Mouse (Mus musculus) megakaryocyte progenitor cell, adult 5-6 weeks (primary cell): ENCODE data around the gene Wnt2b. TPM values are rescaled to one million over a fixed set of nuclear protein-coding genes. Genes with fewer than 3 reads are reported as not detected.

Source experiments
- ATAC-seq: replicated peaks from 2 replicates; pipeline ENCODE4 v1.8.0; 2016; ENCODE audit warnings: mild to moderate bottlenecking, moderate TSS enrichment, inconsistent platforms; ENCODE audit not compliant: poor library complexity
- total RNA-seq, 2 experiments: library from RNA; stranded (forward) in 1 of 2; stranded (reverse) in 1 of 2; fragments of 157-497, 149-512 nt in 1 of 2; fragments of 200-1000 nt in 1 of 2; gene quantifications; 2 replicates each; pipeline versions ENCODE4 v1.2.3 to v1.2.4; 2015 to 2017

Gene Wnt2b
- total RNA-seq (2015) (not detected in 2 replicates), total RNA-seq (2017) (not detected in 2 replicates)

DNA sequence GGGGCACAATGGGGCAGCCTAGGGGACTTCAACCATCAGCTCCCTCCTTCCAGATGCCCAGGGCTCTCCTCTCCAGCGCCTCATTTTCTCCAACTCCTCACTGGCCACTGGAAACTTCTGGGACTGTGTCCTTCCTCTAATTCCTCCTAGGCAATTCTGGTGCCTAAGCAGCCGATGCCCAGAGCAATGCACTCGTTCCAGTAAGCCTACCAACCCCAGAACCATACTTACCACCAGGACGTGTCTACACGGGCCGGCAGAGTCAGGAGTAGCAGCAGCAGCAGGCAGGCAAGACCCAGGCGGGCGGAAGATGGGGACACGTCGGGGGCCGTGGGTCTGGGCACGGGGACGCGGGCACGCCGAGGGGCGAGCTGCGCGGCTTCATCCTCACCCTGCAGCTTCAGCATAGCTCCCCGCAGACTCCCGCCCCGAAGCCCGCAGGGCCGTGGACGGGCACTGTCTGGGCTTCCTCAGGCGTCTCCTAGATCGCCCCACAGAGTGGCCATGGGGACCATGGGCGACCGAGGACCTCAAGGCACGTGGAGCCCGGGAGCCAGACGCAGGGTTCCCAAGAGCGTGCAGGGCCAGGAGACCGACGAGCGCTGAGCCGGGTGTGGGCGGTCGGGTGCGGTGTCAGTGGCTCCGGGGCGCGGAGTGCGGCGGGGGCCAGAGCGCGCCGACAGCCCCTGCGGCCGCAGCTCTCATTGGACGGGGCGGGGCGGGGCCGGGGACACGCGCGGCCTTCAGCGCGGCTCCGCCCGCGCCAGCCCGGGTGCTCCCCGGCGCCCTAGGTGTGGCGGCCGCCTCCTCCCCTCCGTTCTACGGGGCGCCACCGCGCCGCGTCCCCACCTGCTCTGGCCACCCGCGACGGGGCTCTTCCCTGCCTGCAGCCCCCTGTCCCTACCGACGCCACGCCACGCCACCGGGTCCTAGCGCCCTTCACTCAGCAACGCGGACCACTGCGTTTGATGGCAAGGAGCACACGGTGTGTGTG lies at the start of gene Wnt2b:
TSS of gene Wnt2b (minus strand) at position 856 of the 994 bp plus-strand sequence.
- ATAC-seq: peak; percentile 28

DNA sequence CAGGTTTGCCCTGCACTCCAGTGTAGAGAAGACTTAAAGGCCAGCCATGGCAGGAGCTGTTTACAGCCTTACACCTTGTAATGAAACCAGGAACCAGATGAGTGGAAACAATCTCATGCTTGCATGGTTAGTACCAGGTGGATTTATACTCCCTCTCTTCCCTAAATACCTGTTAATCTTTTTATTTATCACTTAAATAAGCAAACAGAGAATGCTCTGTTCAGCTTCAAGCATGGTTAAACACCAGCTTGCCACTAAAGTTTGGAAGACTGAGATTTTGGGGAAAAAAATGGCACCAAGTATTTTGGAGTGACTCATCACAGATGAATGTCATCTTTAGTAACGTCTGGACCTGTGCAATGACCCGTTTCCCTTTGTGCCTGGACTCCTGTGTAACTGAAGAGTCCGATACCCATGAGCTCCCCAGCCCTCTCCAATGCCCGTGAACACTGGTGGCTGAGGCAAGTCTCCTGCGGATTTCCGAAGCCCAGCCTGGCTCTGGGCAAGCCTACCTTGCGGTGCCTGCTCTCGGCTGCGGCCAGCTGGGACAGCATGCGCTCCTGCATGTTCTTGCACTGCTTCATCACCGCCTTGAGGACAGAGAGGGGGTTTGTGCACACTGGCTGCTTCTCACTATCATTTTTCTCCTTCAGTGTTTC lies 49.1 kb upstream of the Wnt2b start:
- ATAC-seq: no peak

DNA sequence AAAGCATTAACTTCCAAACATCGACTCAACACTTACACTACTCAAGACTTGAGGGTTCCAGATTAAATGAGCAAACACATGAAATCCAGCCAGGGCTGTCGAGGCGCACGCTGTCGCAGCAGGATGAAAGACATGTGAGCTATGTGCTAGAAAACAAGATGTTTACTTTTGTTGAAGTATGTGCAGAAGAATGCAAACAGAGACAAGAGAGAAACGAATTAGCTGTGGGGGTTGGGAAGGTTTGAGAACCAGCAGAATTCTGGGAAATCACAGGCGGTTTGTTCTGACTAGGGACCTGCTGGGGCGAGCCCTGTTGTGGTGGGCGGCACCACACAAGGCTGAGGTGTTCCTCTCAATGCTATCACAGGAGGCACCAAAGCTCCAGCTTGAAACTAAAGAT lies 46.3 kb upstream of the Wnt2b start:
- ATAC-seq: no peak

DNA sequence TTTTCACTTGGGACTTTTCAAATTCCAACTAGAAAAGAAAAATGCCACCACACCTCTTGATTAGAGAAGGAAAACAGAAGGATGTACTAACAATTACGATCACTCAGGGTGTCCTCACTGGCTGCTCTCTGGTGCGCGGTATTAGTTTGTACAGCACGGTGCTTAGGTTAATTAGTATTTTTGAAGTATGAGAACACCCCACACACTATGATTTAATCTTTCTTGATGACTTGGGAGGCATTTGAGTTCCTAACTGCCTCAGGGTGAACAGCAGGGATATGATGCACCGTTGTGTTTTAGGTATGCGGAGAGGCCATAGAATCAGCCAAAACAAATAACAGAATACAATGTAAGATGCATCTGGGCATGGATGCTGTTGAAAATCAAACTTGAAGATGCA lies 44.4 kb upstream of the Wnt2b start:
- ATAC-seq: no peak

DNA sequence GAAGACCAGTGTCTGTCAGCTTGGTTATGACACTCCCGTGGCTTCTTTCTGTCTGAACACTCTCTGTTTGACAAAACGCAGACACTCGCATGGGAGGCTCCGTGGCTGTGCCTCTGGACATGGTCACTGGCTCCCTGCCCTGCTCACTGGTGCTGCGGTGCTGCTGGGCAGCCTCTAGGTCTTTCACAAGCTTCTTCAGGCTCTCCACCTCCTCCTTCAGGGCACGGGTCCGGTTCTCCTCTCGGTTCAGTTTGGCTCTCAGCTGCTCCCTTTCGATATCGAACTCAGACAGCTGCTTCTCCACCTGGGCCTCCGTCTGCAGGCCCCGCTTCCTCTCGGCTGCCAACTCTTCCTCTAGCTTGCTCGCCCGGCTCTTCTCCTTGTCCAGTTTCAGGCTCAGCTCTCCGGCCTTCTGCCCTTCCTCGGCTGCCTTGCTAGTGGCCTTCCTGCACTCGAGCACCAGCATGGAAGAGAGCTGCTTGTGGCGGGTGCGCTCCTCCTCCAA lies 43.9 kb upstream of the Wnt2b start:
- no peak for ATAC-seq

DNA sequence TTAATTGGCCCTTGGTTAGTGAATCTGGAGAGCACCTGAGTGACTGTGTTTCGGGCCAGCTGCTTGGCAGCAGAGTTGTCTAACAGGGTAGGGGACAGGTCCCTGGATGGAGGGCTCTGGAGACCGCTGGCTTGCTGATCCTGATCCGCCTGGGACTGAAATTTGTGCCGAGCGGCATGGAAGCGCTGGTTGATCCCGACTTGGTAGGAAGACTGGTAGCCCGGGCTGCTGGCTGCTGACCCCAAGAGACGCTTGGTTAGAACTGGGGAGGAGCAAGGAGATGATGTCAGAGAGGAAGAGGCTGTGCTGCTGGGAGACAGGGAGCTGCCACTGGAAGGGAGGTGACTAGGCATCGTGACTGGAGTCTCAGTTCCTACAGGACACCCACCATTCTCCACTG lies 43.3 kb upstream of the Wnt2b start:
- no peak for ATAC-seq

DNA sequence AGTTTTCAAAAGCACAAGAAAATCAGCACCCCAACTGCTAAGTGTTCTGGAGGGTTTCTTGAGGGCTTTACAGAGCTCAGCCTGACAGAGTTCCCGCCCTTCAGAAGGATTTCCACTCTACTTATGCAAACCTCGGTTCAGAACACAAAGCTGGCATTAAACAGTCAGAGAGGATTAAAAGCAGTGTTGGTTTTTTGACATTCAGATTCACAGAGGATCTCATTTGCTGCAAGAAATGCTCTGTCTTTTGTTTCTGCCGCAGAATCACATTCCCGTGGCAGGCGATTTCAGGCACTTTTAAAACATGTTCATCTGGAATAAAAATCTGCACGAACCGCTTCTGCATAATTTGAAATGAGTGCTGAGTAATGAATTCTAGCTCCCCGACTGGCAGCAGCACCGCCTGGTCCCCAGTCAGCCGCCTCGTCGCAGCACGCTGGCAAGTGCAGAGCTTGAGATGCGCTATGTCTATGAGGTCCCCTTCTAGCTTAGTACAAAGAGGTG lies 42.3 kb upstream of the Wnt2b start:
- no peak for ATAC-seq

DNA sequence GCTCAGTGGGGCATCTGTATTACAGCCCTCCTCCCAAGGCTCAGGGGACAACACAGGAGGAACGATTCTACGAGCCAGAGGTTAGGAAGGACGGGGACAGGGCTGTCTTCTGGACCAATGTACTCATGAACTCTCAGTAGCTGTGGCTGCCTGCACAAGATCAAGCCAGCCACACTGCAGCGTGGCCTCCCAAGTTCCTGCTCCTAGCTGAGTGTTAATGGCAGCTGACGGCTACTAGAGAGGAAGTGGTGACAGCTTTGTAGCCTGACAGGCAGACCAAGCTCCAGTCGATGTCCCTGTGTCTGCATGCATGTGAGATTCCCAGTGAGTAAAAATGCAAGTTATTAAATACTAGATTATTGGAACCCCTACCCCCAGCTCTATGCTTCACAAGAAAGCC lies 39.7 kb upstream of the Wnt2b start:
- peak; percentile 58 for ATAC-seq

DNA sequence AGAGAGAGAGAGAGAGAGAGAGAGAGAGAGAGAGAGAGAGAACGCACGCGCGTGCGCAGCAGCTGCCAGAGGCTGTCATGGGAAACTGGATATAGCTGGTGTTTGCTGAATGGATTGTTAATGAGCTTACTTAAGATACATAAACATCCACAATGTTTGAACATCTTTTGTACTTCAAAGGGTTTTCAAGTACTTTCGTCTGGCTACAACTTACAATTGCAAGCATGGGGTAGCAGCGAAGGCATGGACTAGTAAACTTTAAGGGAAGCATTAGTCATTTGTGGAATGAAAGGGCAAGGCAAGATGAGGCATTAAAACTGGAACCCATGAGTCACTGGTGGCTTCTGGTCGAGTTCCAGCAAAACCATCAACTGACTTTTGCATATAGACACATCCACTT lies 38.8 kb upstream of the Wnt2b start:
- no peak for ATAC-seq

DNA sequence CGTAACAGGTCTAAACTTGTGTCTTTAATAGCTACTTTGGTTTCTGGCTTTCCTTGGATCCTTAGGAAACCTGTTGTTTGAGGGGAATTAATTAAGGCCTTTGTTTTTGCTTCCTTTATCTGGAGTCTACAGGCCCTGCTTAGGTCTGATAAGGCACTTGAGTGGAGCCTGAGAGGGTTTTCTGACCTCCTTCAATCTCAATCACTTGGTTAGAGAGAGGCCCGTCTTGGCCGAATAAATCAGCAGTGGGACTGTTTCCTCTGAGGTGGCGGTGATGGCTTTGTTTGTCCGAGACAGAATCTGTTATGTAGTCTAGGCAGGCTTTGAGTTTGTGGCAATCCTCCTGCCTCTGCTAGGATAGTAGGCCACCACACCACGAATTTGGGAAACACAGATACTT lies 35.8 kb upstream of the Wnt2b start:
- ATAC-seq: no peak

DNA sequence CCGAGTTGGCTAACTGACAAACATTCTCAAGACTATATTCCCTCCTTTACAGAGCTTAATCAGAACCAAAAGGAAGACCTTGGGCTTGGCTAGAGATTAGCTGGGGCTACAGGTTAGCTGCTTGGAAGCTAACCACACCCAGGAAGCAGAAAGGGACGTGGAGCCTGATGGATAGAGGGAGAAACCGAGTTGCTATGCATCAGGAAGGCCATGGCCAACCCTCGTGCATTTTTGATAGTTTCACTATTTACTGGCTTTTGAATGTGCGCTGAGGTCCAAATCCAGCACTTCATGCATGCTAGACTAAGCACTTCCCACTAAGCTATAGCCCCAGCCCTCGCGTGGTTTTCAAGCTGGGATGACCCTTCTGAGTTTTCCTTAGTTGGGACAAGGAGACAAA lies 34.0 kb upstream of the Wnt2b start:
- no peak for ATAC-seq

DNA sequence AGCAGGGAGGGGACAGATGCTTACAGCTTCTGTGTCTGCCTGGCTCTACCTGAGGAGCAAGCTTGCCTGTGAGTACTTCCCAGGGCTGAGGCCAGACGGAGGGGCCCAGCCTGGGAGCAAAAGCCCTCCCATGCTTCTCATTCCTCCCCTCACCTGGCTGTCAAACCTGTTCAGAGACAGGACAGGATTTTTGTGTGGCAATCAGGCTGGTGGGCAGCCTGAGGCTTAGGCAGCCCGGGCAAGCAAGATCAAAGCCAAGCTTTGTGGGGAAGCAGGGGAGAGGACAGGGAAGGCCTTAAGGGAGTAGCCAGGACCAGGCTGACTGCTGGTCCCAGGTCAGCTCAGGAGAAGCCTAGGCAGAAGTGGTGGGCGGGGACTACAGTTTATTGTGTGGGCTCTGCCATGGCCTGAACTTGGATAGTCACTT lies 32.7 kb upstream of the Wnt2b start:
- ATAC-seq: no peak

DNA sequence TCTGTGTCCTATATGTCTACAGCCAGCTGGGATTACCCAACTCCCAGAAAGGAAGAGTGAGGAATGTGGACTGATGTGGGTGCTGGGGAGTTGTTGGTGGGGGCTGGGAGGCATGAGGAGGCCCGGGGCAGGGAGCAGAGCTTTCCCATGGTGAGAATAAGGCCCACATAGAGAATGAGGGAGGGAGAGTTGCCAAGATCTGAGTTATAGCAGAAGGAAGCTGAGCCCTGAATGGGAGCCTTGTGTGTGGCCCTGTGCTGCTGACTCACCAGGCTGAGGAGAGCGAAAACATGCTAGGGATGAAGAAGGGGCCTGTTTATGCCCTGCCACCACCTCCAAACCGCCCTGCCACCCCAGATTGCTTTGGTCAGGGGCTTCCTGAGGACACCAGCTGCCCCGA lies 32.1 kb upstream of the Wnt2b start:
- no peak for ATAC-seq

DNA sequence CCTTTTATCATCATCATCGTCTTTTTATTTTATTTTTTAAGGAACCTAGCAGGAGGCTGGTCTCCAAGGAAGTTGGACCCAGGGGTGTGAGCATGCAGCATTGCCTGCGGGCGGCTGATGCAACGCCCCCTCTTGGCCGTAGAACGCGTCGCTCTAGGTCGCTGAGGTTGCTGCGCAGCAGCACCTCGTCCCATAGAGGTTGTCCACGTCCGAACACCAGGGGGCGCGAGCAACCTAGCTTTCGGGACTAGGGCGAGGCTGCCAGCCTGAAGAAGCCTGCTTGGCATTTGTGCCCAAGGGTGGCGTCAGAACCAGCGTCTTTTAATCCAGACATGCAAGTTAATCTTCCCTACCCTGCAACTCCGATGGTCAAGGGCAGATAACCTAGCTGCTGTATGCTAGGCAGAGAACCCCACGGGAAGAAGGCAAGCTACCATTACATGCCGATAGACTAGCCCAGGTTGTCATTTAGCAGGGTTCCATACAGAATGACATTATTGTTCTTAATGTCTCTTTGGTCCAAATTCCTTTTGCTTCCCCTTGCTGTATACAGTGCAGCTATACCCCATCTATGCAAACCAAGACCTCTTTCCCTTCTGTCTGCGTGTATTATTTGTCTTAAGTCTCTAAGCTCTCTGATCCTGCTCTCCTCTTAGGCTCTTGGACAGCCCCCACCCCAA lies 31.1 kb upstream of the Wnt2b start:
- ATAC-seq: peak; percentile 100

DNA sequence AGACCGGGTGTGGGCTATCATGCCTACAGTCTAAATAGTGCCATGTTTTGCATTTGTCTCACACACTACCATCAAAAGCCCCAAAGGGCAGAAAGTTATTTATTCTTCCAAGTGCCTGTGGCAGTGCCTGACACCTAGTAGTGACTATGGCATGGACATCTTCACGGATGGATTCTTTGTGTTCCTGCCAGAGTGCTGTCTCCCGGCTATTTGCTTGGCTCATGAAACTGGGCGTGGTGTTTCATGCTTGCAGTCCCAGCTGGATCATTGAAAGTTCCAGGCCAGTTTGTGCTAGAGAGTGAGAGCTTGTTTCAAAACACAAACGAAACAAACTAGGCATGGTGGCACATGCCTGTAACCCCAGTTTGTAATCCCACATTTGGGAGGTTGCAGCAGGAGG lies 30.0 kb upstream of the Wnt2b start:
- ATAC-seq: no peak

DNA sequence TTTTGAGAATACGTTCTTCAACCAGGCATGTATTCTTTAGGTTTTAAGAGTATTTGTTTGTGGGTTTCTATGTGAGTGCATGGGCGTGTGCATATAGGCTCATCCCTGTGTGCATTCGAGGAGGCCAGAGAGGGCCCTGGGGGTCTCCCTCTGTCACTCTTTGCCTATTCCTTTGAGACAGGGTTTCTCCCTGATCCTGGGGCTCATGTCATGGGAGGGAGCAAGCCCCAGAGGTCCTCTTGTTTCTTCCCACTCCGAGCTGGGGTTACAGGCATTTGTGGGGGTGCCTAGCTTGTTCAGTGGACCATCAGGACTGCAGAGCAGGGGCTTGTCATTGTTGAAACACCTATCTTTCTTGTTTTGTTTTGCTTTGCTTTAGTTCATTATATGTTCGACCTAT lies 26.2 kb upstream of the Wnt2b start:
- ATAC-seq: no peak

DNA sequence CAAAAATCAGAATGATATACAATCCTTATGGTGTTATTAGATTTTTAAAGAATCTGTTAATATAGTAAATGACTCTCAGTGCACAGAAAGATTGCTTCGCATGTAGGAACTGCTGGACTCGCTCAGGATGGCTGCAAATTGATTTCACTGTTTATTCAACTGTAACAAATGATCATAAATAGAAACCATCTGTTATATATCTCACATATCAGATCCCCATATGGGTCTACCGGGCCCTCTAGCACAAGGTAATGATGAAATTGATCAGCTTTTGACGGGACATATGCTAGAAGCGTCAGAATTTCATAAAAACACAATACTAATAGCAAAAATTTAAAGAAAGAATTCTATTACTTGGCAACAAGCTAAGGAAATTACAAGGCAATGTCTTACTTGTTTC lies 18.0 kb upstream of the Wnt2b start:
- ATAC-seq: no peak

DNA sequence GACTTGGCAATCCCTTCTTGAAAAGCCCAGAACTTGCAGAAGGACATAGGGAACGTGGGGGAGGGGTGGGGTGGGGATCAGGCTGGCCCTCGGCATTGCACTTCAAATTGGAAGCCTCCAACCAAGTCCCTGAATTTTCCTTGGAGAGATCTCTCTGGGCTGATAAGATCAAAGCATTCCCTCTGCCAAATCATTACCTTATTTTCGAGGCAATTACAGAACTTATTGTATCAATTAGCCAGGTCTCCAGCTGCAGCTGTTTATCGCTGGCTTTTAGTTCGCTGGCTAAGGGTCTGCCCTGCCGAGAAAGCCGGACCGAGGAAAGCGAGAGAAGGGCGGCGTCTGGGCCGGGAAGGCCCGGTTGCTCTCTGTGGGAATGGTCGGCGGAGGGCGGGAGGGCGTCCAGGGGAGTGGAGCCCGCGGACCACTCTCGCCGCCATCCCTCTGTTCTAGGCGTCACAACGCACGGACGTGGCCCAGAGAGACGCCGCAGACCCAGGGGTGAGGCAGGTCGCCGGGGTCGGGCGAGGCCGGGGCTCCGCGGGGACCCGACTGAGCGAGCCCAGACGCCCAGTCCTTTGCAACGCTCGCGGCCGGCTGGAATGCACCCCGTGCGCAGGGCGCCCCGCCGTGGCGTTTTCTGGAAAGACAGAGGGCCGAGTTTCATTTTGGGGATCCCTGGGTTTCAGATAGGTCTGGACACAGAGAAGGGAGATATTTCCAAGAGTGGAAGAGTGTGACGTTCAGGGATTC lies 6.0 kb upstream of the Wnt2b start:
- peak; percentile 93 for ATAC-seq

DNA sequence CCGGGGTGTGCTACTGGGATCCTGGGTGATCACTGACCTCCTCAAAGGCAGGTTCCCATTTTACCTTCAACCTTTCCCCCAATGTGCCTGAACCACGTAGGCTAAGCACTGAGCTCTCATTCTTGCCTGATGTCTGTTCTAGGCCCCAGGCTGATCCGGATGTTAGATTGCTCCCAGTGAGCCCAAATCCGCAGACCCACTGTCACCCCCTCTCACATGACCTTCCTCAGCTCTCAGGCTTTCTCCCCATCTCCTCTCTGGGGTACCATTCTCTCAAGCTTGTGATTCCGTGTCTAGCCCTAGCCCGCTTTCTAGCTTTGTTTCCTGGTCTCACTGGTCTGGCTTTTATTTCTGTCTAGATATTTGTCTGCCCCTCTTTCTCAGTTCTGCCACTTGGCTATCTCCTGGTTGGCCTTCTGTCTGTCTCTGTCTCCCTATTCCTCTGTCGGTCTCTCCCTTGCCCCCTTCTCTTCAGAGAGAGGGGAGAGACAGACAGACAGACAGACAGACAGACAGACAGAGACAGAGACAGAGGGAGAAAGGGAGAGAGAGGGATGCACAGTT lies 4.4 kb upstream of the Wnt2b start:
- ATAC-seq: no peak
